Mouse (Mus musculus) erythroblast, embryonic 14.5 days (primary cell): ENCODE measurements around the gene Cacna2d3. TPM values are rescaled to one million over a fixed set of nuclear protein-coding genes. Genes with fewer than 3 reads are reported as not detected.

Source experiments
- H3K27me3 ChIP-seq: 2 replicates; pipeline ENCODE4 v1.6.1; 2012; ENCODE audit warnings: inconsistent platforms; ENCODE audit not compliant: control insufficient read depth
- H3K36me3 ChIP-seq: 2 replicates; pipeline ENCODE4 v1.6.1; 2012; ENCODE audit warnings: mild to moderate bottlenecking, inconsistent platforms; ENCODE audit not compliant: control insufficient read depth
- H3K4me1 ChIP-seq: 2 replicates; pipeline ENCODE4 v1.6.1; 2012; ENCODE audit warnings: inconsistent platforms; ENCODE audit not compliant: control insufficient read depth
- H3K4me3 ChIP-seq: replicated peaks from 2 replicates; pipeline ENCODE3; 2012; ENCODE audit warnings: moderate library complexity, mild to moderate bottlenecking, inconsistent platforms
- H3K9me3 ChIP-seq: 2 replicates; pipeline ENCODE4 v1.6.1; 2012; ENCODE audit warnings: low read length, inconsistent platforms, mixed read lengths; ENCODE audit not compliant: control insufficient read depth
- GATA1 ChIP-seq: IDR thresholded peaks from 2 replicates; pipeline ENCODE4 v1.6.1; 2012; ENCODE audit warnings: low read length, inconsistent platforms, mixed read lengths
- TAL1 ChIP-seq: IDR thresholded peaks from 3 replicates; pipeline ENCODE4 v1.6.1; 2012; ENCODE audit warnings: low read length, inconsistent platforms, mixed read lengths
- polyA plus RNA-seq: library from polyadenylated mRNA; stranded (reverse); fragments of >175 nt; gene quantifications from 2 replicates; pipeline ENCODE4 v1.2.3, GENCODE M21; 2012

Cacna2d3 gene
- polyA plus RNA-seq, 1 experiment: 0.14 TPM

DNA sequence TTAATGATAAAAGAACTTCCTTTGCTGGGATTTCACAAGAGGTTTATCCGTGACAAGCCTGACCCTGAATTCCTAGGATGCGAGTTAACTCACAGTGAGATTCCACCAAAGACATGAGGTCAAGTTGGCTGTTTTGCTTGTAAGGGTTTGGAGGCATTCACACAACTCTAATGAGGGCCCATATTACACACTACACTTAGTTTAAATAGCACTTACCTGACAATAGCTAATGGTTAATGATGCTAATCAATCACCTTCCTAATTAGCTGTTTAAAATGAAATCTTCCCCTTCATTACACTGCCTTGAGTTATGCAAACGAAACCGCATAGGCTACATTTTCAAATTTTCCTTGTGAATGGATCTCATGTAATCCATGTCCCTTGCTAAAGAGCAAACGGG lies 683.4 kb downstream of the Cacna2d3 start:
- Histone ChIP-seq H3K36me3 (no peaks in the 10 kb centered on the region), H3K4me3 (no peak overlapping the region), H3K4me1 (no peaks in the 10 kb centered on the region), H3K9me3 (no peaks in the 10 kb centered on the region), H3K27me3 (no peaks in the 10 kb centered on the region)
- TF ChIP-seq TAL1 (no peak), GATA1 (no peak)

- no peak for TF ChIP-seq TAL1
- TF ChIP-seq GATA1: no peak
- no peaks in the 10 kb centered on the region for H3K27me3 ChIP-seq
Measured at GRCm38 (mm10) chr14:29031858-29032395, 689.7 kb downstream of the Cacna2d3 start.

DNA sequence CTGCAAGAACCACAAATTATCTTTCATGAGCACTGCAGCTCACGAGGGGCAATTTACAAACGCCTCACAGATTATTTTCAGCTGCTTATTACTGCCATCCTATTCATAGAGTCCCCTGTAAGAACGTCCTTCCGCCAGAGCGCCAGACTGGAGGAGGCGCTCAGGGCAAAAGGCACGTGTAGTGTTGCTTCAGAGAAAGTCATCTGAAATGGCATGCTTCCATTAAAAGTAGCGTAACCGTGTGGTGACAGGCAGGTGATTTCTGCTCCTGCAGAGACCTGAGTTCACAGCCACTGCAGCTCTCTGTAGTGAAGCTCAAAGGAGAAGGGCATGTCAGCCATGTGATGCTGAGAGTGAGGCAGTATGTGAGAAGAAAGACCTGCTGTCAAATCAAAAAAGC lies 691.1 kb downstream of the Cacna2d3 start:
- TF ChIP-seq GATA1: no peak
- no peak for TF ChIP-seq TAL1
- Histone ChIP-seq H3K36me3 (no peaks in the 10 kb centered on the region), H3K4me1 (no peaks in the 10 kb centered on the region), H3K9me3 (no peaks in the 10 kb centered on the region), H3K27me3 (no peaks in the 10 kb centered on the region), H3K4me3 (no peak overlapping the region)

More at GRCm38 (mm10) chr14:29031858-29032395, 689.7 kb downstream of the Cacna2d3 start:
- Histone ChIP-seq H3K36me3 (no peaks in the 10 kb centered on the region), H3K9me3 (no peaks in the 10 kb centered on the region), H3K4me3 (no peak overlapping the region), H3K4me1 (no peaks in the 10 kb centered on the region)

- Histone ChIP-seq H3K4me3 (no peak overlapping the region), H3K9me3 (no peaks in the 10 kb centered on the region), H3K36me3 (no peaks in the 10 kb centered on the region), H3K4me1 (no peaks in the 10 kb centered on the region), H3K27me3 (no peaks in the 10 kb centered on the region)
- TF ChIP-seq GATA1 (no peak), TAL1 (no peak)
Measured at GRCm38 (mm10) chr14:29029896-29030420, 691.7 kb downstream of the Cacna2d3 start.

- H3K27me3 ChIP-seq: no peaks in the 10 kb centered on the region
- no peak for TF ChIP-seq GATA1
- TF ChIP-seq TAL1: no peak
- no peaks in the 10 kb centered on the region for H3K4me1 ChIP-seq
- no peak overlapping the region for H3K4me3 ChIP-seq
- H3K9me3 ChIP-seq: no peaks in the 10 kb centered on the region
- no peaks in the 10 kb centered on the region for H3K36me3 ChIP-seq
Measured at GRCm38 (mm10) chr14:29029107-29029469, 692.6 kb downstream of the Cacna2d3 start.

DNA sequence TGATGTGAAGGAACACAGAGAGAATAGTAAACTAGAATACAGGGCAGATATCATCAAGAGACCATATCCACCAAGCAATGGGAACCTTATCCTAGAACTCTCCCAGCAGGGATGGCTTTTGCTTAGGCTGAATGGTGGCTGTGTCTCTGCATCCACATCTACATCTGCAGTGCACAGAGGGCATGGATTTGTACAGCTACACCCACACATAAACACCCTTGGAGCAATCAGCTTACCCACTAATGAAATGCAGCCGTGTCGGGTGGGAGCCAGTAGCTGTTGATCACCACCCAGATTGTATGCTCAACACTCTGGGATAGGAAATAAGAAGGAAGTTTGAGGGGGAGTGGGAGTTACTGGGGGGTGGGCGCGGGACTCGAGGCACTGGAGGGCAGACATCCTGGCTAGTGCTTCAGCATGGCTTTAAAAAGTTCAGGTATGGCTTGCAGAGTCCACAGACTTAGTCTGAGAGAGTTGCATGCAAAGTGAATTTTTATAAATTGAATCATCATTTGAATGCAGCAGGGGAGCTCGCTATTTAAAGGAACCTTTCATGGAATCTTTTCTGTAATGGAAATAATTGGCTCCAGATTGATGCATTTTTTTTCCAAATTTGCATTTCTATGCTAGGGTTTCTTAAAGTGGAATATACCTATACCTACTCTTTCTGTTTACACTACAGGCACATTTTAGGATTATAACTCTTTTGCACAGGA lies 693.1 kb downstream of the Cacna2d3 start:
- H3K9me3 ChIP-seq: no peaks in the 10 kb centered on the region
- H3K4me3 ChIP-seq: no peak overlapping the region
- no peaks in the 10 kb centered on the region for H3K27me3 ChIP-seq
- H3K4me1 ChIP-seq: no peaks in the 10 kb centered on the region
- TF ChIP-seq TAL1: no peak
- no peak for TF ChIP-seq GATA1
- H3K36me3 ChIP-seq: no peaks in the 10 kb centered on the region

DNA sequence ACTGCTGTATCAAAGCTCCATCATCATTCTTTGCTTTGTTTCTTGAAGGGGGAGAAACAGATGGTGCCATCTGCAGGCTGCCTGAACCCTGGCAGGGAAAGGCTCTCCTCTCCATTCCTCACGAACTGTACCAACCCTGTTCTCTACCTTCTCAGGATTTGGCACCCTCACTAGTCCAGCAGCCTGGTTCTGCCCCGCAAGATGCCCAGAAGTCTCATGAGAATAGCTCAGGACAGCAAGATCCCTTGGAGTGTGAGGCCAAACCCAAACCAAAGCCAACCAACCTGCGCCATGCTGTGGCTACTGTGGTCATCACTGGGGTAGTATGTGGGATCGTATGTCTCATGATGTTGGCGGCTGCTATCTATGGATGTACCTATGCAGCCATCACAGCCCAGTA lies 694.4 kb downstream of the Cacna2d3 start:
- no peak overlapping the region for H3K4me3 ChIP-seq
- H3K27me3 ChIP-seq: no peaks in the 10 kb centered on the region
- H3K9me3 ChIP-seq: no peaks in the 10 kb centered on the region
- no peaks in the 10 kb centered on the region for H3K36me3 ChIP-seq
- no peak for TF ChIP-seq GATA1
- no peak for TF ChIP-seq TAL1
- H3K4me1 ChIP-seq: no peaks in the 10 kb centered on the region

GRCm38 (mm10) chr14:29025335-29025734 lies 696.3 kb downstream of the Cacna2d3 start:
- Histone ChIP-seq H3K9me3 (no peaks in the 10 kb centered on the region), H3K4me1 (no peaks in the 10 kb centered on the region), H3K4me3 (no peak overlapping the region), H3K36me3 (no peaks in the 10 kb centered on the region), H3K27me3 (no peaks in the 10 kb centered on the region)
- no peak for TF ChIP-seq TAL1
- TF ChIP-seq GATA1: no peak

DNA sequence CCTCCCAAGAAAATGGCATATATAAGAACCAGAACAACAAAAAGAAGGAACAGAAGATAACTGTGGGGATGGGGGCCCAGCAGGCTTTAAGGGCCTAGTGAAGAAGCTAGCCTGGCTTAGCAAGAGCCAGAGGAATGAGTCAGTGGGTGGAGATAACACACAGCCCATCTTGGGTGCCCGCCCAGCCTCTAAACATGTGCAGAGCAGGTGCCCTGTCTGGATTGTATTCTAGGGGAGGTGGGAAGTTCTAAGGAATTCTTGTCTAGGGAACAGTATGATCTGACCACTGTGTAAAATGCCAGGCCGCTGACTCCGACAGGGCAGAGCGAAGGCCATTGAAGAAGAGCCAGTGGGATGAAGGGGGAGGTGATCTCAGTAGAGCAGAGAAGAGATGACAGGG lies 698.4 kb downstream of the Cacna2d3 start:
- TF ChIP-seq GATA1: no peak
- TF ChIP-seq TAL1: no peak
- H3K36me3 ChIP-seq: no peaks in the 10 kb centered on the region
- H3K9me3 ChIP-seq: no peaks in the 10 kb centered on the region
- H3K4me3 ChIP-seq: no peak overlapping the region
- H3K27me3 ChIP-seq: no peaks in the 10 kb centered on the region
- H3K4me1 ChIP-seq: no peaks in the 10 kb centered on the region

DNA sequence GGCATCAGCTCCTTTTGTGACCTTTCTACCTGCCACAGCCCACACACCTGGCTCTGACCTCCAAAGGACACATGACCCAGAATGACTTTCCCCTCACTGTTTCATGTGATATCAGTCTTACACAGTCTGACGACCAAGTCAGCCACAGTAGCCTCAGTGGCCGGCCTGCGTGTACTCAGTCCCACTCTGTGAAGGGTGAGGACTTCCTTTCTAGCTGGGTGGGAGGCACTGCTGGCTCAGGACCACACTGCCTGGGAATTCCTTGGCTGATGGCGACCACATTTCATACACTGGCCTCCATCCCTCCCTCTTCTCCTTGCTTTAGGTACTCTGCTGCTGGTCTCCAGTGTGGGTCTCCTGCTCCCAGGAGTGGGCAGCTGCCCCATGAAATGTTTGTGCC lies 700.4 kb downstream of the Cacna2d3 start:
- no peaks in the 10 kb centered on the region for H3K27me3 ChIP-seq
- H3K36me3 ChIP-seq: no peaks in the 10 kb centered on the region
- H3K9me3 ChIP-seq: no peaks in the 10 kb centered on the region
- no peaks in the 10 kb centered on the region for H3K4me1 ChIP-seq
- H3K4me3 ChIP-seq: no peak overlapping the region
- TF ChIP-seq TAL1 (no peak), GATA1 (no peak)
